Mouse (Mus musculus): ENCODE results near the gene Atat1. TPM values are rescaled to one million over a fixed set of nuclear protein-coding genes. Genes with fewer than 3 reads are reported as not detected.
A peak's percentile ranks its signal among the peaks of the same experiment; 100 is the strongest.

Atat1 gene
- total and polyA plus RNA-seq, 3 experiments, result 4.4 to 14.4 TPM; not detected in 1

DNA sequence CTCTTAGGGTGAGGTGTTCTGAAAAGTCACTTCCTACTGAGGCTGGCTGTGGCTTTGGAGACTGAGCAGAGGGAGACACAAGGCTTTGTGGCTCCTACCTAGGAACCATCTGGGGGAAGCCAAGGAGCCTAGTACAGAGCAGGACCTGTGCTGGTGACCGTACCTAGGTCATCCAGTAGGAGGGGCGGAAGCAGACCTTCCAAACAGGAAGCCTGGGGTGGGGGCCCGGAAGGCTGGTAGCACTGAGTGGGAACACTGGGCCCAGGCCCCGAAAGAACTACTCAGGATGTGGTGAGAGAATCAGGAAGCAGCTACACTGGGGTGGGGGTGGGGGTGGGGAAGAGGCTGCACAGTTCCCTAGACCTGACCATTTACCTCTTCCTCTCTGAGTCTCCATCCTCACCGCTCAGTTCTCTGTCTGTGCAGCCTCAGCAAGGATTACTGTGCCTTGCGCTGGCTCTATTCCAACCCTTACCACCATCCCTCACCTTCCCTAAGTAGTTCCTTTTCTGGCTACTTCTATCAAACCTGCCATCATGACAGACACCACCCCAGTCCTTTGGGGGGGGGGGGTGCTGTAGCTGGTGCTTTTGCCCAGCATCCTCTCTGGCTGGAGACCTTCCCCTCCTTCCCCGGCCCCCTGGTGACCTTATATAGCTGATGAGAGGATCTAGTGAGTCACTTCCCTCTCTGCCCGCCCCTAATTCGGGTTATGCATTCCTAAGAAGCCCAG is 39.6 kb downstream of the Atat1 start (continued):
- TF ChIP-seq HCFC1 (IDR thresholded peaks at IDR 0.05; ENCODE audit: low read depth, low read length) (no peak; the same call in none of the 2 replicates), POLR2A (IDR thresholded peaks at IDR 0.05; ENCODE audit: control insufficient read depth in 1 of 2, insufficient read depth in 1 of 2, low read depth in 1 of 2, low read length in 2 of 2, poor library complexity in 1 of 2) (peak; percentile 16 to 42; a peak in 1 of 4 replicates), GABPA (IDR thresholded peaks at IDR 0.05; ENCODE audit: low read depth, low read length) (no peak), ELF1 (IDR thresholded peaks at IDR 0.05; ENCODE audit: low read depth, low read length) (peak; percentile 81), UBTF (IDR thresholded peaks at IDR 0.05; ENCODE audit: borderline replicate concordance, insufficient read depth, low read depth, low read length) (no peak), BHLHE40 (IDR thresholded peaks at IDR 0.05; ENCODE audit: borderline replicate concordance, low read depth, low read length) (no peak), MEF2A (IDR thresholded peaks at IDR 0.05; ENCODE audit: extremely low read depth, insufficient replicate concordance, low read depth, low read length, poor library complexity, severe bottlenecking) (no peak), CHD1 (IDR thresholded peaks at IDR 0.05; ENCODE audit: low read depth, low read length) (0 out of 2 replicates have a peak, but pooled peaks have one; percentile 70)

DNA sequence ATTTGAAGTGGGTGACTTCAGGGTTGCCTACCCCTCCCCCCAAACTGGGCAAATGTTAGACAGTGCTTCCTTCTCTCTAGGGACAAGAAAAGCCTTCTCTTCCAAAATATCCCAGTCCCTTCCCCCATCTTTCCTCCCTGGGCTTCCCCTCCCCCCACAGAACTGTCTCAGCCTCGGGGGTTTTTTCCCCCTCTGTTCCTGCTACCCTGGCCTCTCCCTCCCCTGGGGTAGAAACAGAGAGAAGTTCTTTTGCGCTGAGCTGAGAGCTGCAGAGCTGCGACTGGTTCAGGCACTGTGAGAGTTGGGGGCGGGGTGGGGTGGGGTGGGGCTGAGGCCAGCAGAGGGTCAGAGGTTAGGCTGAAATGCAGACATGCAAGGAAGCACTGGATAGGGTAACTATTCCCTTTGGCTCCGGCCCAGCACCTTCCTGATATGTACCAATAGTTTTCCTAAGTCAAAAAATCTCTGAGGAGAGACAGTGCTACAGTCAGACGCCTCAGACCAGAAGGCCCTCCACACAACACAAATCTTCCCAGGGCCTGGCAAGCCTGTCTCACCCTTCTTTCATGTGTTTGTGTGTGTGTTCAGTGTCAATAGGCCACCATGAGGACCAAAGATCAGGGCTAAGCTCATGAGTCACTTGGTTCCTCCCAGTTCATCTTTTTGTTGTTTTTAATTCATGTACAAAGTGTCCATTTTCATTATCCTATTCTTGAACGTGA is 40.4 kb downstream of the Atat1 start:
- Histone ChIP-seq H3K79me2 (ENCODE audit: control insufficient read depth, insufficient read depth, low read length, poor library complexity) (peaks cover 18% of the 10 kb centered on the region), H3K9ac (ENCODE audit: control insufficient read depth, low read depth, low read length, poor library complexity, severe bottlenecking) (peak overlapping the region; percentile 74)

More for the DNA sequence above, 40.4 kb downstream of the Atat1 start:
- Histone ChIP-seq H3K27me3 (ENCODE audit: control insufficient read depth in 1 of 2, insufficient read depth in 2 of 2, low read length in 2 of 2) (no peaks in the 10 kb centered on the region), H3K4me1 (ENCODE audit: control insufficient read depth in 1 of 2, insufficient read depth in 2 of 2, low read length in 2 of 2) (peaks cover 2 to 19% of the 10 kb centered on the region in 2 experiments; a peak in 3 of 4 replicates), H3K27ac (ENCODE audit: control insufficient read depth, low read depth, low read length) (peak overlapping the region; percentile 88), H3K9me3 (replicated peaks; ENCODE audit: insufficient read depth, low read length) (no peaks in the 10 kb centered on the region), H3K4me3 (ENCODE audit: control insufficient read depth in 1 of 2, insufficient read depth in 1 of 2, low read depth in 2 of 2, low read length in 2 of 2) (peak overlapping the region; percentile 63 to 70), H3K36me3 (ENCODE audit: control insufficient read depth in 1 of 2, insufficient read depth in 2 of 2, low read length in 2 of 2) (peaks cover 0 to 14% of the 10 kb centered on the region in 2 experiments; a peak in 2 of 4 replicates)
- TF ChIP-seq MEF2A (IDR thresholded peaks at IDR 0.05; ENCODE audit: extremely low read depth, insufficient replicate concordance, low read depth, low read length, poor library complexity, severe bottlenecking) (no peak), MAX (IDR thresholded peaks at IDR 0.05; ENCODE audit: low read length) (0 out of 2 replicates have a peak, but pooled peaks have one; percentile 1), MYB (IDR thresholded peaks at IDR 0.05; ENCODE audit: low read depth, low read length) (no peak), NELFE (IDR thresholded peaks at IDR 0.05; ENCODE audit: low read depth, low read length) (no peak), UBTF (IDR thresholded peaks at IDR 0.05; ENCODE audit: borderline replicate concordance, insufficient read depth, low read depth, low read length) (no peak), GATA1 (IDR thresholded peaks at IDR 0.05; ENCODE audit: low read depth, low read length) (no peak), KAT2A (conservative IDR thresholded peaks at IDR 0.05; ENCODE audit: low read depth, low read length) (no peak), CHD2 (IDR thresholded peaks at IDR 0.05; ENCODE audit: low read length) (peak; percentile 38), JUND (IDR thresholded peaks at IDR 0.05; ENCODE audit: low read depth, low read length) (no peak), TAL1 (IDR thresholded peaks at IDR 0.05; ENCODE audit: low read length) (no peak), POLR2AphosphoS2 (IDR thresholded peaks at IDR 0.05; ENCODE audit: low read length) (0 out of 2 replicates have a peak, but pooled peaks have one; percentile 7), ELF1 (IDR thresholded peaks at IDR 0.05; ENCODE audit: low read depth, low read length) (no peak), HCFC1 (IDR thresholded peaks at IDR 0.05; ENCODE audit: low read depth, low read length) (no peak), ZKSCAN1 (IDR thresholded peaks at IDR 0.05; ENCODE audit: low read depth, low read length) (no peak), NRF1 (IDR thresholded peaks at IDR 0.05; ENCODE audit: insufficient read depth, low read depth, low read length, poor library complexity, severe bottlenecking) (no peak), CHD1 (IDR thresholded peaks at IDR 0.05; ENCODE audit: low read depth, low read length) (no peak), SIN3A (IDR thresholded peaks at IDR 0.05; ENCODE audit: low read length) (no peak)
- DNase-seq (ENCODE audit: low read depth, low spot score), result peak; percentile 56
